Mouse (Mus musculus): ENCODE data around the gene Arhgdig. TPM values are rescaled to one million over a fixed set of nuclear protein-coding genes. Genes with fewer than 3 reads are reported as not detected.

Arhgdig gene
- polyA plus RNA-seq, 1 experiment from 2014 or later, result 2.0 TPM

DNA sequence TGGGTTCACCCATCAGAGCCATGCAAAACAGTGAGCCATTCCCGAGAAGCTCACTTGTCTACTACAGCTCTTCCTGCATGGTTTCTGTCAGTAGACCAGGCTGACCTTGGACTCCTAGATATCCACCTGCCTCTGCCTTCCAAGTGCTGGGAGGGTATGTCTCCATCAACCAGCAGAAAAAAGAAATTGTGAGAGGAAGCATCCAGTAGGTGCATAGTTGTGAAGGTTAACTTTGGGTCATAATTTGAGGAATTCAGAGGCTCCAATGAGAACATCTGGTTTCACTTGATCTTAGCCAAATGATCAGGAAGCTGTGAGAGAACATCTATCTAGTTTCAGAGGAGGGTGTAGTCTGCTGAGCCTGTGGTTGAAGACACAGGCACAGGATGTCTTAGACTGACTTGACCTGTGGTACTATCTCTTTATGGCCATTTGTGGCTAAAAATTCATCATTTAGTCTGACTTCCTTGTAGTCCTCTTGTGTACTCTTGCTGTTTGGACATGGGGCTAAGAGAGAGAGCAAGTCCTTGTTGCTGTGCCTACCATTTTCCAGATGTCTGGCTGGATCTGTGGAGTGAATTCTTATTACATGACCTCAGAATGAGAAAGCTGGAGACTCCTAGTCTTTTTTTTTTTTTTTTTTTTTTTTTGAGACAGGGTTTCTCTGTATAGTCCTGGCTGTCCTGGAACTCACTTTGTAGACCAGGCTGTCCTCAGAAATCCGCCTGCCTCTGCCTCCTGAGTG is 55.5 kb downstream of the Arhgdig start:
- Histone ChIP-seq H3K27ac (no peak overlapping the region), H3K9me3 (replicated peaks) (no peaks in the 10 kb centered on the region), H3K27me3 (ENCODE audit: low read depth, poor library complexity, severe bottlenecking) (no peaks in the 10 kb centered on the region), H3K36me3 (peaks cover 94% of the 10 kb centered on the region), H3K4me1 (no peaks in the 10 kb centered on the region), H3K4me3 (no peak overlapping the region)
- DNase-seq (ENCODE audit: low spot score), result no peak
- 91% methylated on average over 2 of the region's 2 CpGs for whole genome bisulfite sequencing

Other genes with a start within 250 kb of the Arhgdig start
- 38.7 and 38.9 TPM in 2 replicates for gene Capn15, start 222.0 kb downstream of the Arhgdig start, polyA plus RNA-seq (2016; fragmentation: Nextera tagmentation; extraction: Ambion mirVana)
- gene Rab11fip3, start 138.2 kb downstream of the Arhgdig start, polyA plus RNA-seq (2016; fragmentation: Nextera tagmentation; extraction: Ambion mirVana), result 20.9 and 22.1 TPM in 2 replicates
- gene Decr2, start 117.4 kb downstream of the Arhgdig start, polyA plus RNA-seq (2016; fragmentation: Nextera tagmentation; extraction: Ambion mirVana), result 23.0 and 26.3 TPM in 2 replicates
- gene Nme4, start 112.2 kb downstream of the Arhgdig start, polyA plus RNA-seq (2016; fragmentation: Nextera tagmentation; extraction: Ambion mirVana), result 163 and 186 TPM in 2 replicates
- 0.53 and 0.56 TPM in 2 replicates for gene Tmem8, start 94.5 kb downstream of the Arhgdig start, polyA plus RNA-seq (2016; fragmentation: Nextera tagmentation; extraction: Ambion mirVana)
- gene Mrpl28, start 84.3 kb downstream of the Arhgdig start, polyA plus RNA-seq (2016; fragmentation: Nextera tagmentation; extraction: Ambion mirVana), result 302 and 336 TPM in 2 replicates
- 11.5 and 14.2 TPM in 2 replicates for gene Axin1, start 69.1 kb downstream of the Arhgdig start, polyA plus RNA-seq (2016; fragmentation: Nextera tagmentation; extraction: Ambion mirVana)
- 0.53 and 0.58 TPM in 2 replicates for gene Pdia2, start 8.7 kb downstream of the Arhgdig start, polyA plus RNA-seq (2016; fragmentation: Nextera tagmentation; extraction: Ambion mirVana)
- gene Rgs11, start 4.8 kb downstream of the Arhgdig start, polyA plus RNA-seq (2016; fragmentation: Nextera tagmentation; extraction: Ambion mirVana), result 1.3 and 1.5 TPM in 2 replicates
- gene Fam234a, start 36.5 kb upstream of the Arhgdig start, polyA plus RNA-seq (2016; fragmentation: Nextera tagmentation; extraction: Ambion mirVana), result 21.5 and 28.0 TPM in 2 replicates
- 136 and 137 TPM in 2 replicates for gene Luc7l, start 45.1 kb upstream of the Arhgdig start, polyA plus RNA-seq (2016; fragmentation: Nextera tagmentation; extraction: Ambion mirVana)
- 0.05 and 0.10 TPM in 2 replicates for gene Neurl1b, start 207.0 kb upstream of the Arhgdig start, polyA plus RNA-seq (2016; fragmentation: Nextera tagmentation; extraction: Ambion mirVana)